Mouse (Mus musculus) right cerebral cortex, postnatal 10 days (tissue): ENCODE results near the gene Pnpla1.

ENCODE experiments used
- DNase-seq, 2 experiments: peaks; one replicate each; pipeline ENCODE4 v3.0.0; 2021; ENCODE audit warnings: low spot score in 2 of 2

The Pnpla1 gene

DNA sequence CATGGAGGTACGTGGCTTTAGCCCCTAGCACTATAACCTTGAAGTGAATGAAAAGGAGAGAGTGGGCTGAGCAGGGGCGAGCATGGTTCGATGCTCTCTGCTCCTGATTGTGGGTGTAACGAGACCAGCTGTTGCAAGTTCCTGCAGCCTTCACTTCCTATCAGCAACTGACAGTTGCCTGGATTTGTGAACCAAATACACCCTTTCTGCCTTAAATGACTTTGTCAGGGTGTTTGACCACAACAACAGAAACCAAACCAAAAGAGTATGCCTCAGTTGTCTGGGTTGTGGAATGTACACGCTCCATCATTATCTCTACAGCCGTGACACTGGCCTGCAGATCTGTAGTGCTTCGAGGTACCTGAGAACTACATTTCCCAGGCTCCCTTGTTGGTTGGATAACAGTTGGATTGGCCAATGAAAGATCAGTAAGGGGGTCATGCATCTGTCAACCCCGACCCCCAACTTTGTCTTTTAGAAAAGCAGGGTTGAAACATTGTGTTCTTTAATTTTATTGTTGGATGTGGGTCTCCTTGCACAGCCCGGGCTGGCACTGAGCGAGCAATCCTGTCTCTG is 25.8 kb downstream of the Pnpla1 start:
- DNase-seq, result no peak

DNA sequence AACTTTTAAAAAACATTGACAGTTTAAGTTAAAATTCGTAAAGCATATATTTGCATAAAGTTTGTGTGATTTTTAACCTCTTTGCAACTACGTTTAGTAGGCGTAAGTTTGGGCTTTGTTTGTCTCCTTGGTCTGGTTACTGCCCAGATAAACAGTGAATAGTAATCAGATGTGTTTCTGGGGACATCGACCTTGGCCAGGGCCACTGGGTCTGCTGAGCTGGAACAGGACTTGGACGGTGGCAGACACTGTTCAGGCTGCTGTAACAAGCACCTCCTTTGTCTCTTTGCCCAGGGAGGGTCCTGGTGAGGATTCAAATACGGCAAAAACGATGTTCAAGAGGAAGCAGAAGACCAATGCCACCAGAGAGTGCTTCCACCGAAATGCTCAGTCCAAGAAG is 27.0 kb downstream of the Pnpla1 start:
- no peak for DNase-seq

DNA sequence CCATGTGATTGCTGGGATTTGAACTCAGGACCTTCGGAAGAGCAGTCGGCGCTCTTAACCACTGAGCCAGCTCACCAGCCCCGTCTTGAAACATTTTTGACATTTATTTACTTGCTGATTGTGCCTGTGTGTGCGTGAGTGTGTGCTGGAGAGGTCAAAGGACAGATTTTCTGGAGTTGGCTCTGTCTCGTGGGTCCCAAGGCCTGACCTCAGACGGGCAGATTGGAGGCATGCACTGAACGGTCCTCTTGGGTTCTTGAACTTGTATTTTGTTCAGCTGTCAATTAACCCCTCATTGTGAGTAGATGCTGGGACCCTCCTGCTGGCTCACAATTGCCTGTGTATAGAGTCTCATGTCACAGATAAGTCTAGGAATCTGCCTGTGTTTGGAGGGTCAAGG is 28.1 kb downstream of the Pnpla1 start:
- DNase-seq, result no peak

DNA sequence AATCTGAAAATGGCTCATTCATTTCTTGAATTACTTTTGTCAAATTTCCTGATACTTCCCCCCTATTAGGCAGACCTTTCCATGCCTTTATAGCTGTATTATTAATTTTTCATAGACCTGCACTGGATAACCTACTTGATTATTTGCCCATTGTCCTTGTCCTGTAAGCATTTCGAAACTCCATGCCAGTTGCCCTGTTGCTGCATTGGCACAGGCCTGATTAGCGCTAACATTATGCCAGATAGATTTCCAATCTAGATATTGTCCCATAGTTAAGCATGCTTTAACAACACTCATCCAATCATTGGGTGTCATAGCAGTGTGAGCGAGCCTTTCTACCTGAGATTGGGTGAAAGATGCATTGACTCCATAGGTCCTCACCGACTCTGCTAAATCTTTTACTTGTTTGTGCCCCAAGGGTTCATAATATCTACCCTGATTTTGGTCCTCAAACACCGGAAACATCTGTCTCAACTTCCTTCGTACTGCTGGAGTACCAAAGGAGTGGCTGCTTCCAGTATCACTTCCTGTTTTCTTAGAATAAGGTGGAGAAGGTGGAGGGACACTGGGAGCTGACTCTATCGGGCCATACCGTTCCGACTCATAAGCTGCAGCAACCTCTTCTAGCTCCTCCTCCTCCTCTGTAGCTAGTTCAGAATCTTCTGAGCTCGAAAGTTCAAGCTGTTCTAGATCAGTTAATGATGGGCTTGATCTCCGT is 36.0 kb downstream of the Pnpla1 start:
- no peak for DNase-seq

DNA sequence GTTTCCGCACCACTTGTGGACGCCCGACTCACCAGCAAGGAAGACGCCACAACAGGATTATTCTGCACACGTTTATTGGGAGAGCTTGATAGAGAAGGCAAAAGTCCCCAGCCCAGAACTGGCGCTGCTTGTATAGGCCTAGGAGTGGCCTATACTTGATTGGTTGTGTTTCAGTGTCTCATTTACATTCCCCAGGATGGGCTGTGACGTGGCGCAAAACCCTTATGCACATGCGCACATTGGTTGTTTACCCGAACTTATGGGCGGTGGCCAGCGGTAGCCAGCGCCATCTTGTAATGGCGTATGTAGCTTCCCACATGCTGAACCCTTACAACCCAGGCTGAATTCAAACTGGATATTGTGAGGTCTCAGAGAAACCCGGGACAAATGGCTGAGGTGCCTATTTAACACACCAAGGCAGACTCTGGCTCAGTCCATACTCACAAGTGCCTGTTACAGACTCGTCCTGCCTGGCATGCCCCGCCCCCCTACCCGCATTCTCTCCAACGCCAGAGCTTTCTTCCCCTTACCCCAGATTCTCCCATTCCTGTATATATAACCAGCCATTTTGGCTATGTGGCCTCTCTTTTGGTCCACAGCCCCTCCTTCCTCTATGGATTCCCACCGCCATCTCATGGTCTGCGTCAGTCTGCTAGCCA is 37.1 kb downstream of the Pnpla1 start:
- no peak for DNase-seq

DNA sequence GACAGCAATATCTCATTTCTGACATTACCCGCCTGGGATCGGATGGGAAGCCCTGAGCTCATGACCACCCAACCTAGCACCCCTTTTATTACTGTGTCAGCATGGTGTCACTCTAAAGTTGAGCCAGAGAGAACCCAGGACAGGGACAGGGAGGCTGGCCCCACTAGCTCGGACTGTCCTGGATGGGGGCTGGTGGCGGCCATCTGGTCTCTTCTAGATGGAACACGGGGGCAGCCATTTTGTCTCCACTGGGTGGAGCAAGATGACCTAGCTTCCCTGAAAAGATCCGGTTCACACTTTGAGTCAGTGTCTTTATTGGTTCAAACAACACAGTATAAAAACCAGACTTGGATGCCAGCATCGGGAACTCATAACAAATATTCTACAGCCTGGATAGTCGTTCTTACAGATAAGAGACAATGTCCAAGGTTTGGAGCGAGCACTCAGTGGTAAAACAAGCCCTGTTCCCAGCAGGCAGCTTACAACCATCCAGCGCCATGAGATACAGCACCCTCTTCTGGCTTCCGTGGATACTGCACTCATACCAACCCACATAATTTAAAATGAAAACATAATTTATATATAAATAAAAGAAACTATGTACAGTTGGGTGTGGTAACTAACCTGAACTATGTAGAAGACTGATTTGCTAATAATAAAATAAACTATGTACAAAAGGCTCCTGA is 38.0 kb downstream of the Pnpla1 start:
- DNase-seq, result no peak

DNA sequence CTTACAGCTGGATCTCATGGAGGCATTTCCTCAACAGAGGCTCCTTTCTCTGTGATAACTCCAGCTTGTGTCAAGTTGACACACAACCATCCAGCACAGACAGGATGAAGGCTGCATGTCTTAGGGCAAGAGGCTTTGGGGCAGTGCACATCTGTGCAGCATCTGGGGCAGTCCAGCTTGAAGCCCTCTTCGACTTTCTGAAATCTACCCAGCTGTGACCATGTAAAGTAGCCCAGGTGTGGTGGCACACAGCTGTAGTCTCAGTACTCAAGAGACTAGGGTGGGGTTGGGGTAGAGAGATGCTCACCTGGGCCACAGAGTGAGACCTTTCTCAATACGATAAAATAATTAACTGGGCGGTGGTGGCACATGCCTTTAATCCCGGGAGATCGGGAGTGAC is 39.6 kb downstream of the Pnpla1 start:
- no peak for DNase-seq

DNA sequence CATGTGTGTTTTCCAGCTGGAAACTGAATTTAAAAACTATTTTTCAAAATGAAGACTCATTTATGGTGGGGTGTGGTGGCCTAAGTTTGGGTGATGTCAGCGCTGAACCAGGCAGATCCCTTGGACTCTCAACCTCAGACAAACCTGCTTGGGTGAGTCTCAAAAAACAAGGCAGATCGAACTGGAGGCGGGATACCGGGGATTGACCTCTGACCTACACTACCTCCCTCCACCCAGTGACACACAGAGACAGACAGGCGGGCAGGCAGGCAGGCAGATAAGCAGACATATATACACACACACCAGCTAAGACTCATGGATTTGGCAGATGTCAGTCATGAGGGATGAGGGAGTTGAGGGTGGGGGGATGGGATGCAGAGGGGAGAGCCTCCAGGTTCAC is 40.0 kb downstream of the Pnpla1 start:
- no peak for DNase-seq

DNA sequence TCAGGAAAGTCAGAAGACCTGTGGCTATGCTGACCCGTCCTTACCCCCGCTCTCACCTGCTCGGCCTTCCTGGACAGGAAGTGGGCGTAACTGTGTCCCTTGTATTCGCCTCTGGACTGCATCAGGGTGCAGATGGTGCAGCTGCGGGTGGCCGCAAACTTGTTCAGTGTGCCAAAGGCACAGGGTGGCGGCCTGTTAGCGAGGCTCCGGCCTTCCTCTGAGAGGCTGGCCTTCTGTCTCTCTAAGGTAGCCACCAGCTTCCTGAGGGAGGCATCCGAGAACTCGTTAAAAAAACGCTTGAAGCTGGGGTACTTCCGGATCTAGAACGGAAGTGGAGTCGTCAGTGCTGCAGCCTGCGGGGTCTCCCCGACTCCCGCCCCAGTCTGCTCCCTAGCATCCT is 41.2 kb downstream of the Pnpla1 start:
- DNase-seq, result no peak

DNA sequence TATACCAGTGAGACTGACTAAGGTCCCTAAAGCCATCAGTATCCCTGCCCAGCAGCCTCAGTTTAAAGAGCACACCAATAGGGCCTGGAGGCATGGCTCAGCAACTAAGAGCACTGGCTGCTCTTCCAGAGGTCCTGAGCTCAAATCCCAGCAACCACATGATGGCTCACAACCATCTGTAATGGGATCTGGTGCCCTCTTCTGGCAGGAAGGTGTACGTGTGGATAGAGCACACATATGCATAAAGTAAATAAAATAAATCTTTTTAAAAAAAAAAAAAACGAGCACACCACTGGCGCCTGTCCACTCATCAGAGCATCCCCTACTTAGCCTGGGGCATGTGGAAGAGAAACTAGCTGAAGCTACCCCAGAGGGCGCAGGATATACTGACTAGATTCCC is 43.3 kb downstream of the Pnpla1 start:
- no peak for DNase-seq

DNA sequence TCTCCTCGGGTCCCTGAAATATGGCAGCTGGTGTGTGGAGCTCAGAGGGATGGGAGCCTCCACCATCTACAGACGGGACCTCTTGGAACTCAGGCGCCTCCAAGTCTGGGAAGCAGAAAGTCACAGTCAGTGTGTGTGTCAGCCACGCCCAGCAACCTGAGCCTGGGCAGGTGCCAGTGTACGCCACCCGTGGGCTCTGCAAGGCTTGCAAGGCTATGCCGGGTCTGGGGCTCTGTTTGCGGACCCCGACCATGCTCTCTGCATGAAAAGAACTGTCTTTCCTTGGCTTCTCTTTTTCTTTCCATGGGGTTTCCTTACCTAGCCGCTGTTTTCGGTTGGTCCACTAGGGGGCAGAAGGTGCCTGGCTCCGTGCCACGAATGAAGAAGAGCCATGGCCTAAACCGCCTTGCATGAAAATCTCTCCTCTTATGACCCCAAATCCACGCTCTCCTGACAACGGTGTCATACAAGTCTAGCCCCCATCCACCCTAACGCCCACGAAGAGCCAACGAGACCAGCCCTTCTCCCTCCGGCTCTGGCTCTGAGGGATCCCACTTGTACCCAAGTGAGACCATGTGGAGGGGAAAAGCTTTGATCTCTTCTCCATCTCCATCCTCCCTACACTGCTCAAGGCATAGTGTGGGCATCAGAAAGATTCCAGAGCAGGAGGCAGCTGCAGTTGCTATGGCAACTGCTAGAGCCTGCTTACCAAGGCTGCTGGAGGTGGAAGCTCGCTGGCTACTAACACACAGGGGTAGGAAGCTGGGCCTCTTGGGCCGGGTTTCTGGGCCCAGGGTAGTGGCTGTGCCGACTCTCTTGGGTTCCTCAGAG is 46.5 kb downstream of the Pnpla1 start:
- peak; percentile 70 to 88 for DNase-seq

DNA sequence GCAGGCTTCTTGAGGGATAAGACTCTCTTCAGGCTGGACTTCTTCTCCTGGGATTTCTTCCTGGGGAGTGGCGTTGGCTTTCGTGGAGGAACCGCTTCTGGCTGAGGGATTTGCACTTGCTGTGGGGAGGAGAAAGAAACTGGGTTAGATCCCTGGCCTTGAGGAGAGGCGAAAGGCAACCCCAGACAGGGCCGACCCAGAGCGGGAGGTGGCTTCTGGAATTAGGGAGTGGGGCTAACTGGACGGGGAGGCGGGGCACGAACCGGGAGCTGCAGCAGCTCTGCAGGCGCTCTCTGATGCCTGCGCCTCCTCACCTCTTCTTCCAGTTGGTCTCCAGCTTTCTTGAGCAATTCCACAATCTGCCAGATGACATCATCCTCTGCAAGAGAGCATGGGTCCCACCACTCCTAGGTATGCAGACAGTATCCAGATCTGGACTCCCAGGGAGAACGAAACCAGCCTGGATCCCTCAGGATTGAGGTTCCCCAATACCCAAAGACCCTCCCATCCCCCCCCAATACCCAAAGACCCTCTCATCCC is 47.2 kb downstream of the Pnpla1 start:
- DNase-seq, result no peak

DNA sequence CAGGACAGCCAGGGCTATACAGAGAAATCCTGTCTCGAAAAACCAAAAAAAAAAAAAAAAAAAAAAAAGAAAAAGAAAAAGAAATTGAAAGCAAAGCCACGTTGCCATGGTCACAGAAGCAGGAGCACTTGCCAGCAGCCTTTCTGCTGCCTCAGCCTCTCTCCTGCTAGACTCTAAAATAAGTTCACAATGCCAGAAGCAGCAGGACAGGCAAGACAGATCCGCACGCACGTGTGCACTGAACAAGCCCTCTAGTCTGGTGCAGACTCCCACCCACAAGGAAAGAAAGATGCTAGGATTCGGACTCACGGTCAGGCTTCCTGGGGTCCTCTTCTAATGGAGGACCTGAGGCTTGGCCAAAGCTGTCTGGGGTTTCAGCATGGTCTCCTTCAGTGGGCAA is 49.7 kb downstream of the Pnpla1 start:
- DNase-seq, result peak; percentile 85 to 93

DNA sequence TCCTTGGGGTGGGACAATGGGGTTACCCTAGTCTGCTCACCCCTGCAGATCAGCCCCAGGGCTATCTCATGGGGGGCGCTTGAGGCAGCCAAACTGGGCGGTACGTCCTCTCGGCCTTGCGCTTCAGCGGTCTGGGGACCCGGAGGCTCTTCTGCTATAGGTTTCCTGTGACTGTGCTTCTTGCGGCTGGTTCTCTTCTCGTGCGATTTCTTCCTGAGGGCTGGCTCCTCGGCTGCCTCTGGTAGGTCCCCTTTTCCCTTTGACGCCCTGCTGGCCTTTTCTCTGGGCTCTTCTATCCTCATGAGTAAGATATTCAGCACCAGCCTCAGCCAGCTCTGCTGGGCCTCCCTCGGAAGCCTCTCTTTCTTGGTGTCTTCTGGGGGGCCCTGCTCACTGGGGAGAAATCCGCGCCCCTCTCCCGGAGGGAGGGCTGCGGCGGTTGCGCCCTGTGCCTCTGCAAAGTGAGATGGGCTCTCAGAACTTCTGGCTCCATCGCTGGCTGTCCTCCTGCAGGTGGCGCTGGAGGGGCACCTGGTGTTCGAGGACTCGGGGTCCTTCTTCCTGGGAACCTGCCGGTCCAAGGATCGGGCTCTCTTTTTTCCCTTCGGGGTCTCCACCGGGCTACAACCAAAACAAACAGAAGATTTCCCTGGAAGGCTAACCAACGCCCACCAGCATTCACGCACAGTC is 51.2 kb downstream of the Pnpla1 start:
- peak; percentile 63 to 76 for DNase-seq

DNA sequence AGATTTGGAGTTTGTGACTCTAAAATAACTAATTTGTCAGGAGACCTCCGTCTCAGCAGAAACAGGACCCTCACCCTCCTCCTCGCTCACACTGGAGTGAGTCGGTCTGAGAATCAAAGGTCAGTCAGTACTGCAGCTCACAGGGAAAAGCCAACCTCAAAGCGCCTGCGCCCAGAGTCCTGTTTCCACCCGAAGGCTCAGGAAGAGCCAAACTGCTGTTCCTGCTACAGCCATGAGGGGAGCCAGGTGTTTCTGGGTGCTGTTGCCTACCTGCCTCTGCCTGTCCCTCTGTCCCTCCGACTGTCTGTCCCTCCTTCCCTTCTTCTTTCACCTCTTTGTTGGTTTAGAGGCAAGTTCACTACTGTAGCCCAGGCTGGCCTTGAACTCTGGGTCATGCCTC is 51.9 kb downstream of the Pnpla1 start:
- DNase-seq, result no peak

DNA sequence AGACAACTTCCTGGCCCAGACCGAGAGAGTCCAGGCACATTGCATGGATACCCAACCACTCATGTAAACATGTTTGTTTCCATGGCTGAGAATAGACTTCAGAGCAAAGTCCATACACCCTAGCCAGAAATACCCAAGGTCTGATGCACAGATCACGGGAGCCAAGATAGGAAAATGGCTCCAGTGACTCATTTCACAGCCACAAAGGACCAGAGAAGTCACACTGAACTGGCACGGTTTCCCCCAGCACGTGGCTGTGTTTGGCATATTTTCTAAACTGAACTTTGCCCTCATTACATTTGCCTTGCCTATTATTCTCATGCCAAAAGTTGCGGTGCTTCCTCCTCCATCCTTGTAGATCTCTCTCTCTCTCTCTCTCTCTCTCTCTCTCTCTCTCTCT is 55.0 kb downstream of the Pnpla1 start:
- DNase-seq, result no peak

DNA sequence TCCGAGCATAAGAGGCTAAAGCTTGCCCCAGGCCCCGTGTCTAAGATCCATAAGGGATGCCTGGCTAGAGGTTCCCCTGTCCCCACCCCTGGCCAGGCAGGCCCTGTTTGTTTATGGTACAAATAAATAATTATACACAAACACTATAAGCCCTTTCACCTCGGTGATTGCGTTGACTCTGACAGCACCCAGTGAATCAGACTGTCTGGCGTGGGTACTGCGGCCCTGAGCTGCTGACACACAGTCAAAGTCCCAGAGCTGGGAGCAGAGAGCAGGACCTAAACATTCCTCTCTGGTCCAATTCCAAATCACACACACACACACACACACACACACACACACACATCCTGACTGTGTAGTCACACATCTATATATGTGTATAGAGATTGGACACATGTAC is 55.7 kb downstream of the Pnpla1 start:
- DNase-seq, result no peak

DNA sequence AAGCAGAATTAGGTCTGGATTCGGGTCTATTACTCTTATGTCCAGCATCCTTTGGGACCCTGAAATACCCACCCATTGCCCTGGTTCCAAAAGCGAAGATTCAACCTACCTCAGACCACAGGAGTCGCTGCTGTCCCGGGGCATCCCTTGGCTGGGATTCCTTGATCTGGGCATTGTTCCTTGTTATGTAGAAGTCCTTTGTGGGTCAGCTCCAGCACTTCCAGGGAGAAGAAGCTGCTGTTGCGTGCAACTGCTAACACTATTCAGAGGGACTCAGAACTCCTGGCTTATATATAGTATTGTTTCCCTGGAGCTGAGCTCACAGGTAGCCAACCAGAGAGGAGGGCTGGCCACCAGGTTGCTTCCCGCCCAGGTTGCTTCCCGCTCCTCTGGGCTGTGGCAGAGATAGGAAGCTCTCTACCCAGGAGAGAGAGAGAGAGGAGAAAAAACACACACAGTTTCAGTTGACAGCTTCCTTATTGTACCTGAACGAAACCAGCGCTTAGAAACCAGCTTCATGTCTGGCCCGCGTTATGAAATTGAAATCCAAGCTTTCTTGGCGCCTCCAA is 56.9 kb downstream of the Pnpla1 start, which contains the start of gene 4930539E08Rik:
TSS of gene 4930539E08Rik (minus strand) at position 265 of the 569 bp plus-strand sequence.
- DNase-seq, result no peak

DNA sequence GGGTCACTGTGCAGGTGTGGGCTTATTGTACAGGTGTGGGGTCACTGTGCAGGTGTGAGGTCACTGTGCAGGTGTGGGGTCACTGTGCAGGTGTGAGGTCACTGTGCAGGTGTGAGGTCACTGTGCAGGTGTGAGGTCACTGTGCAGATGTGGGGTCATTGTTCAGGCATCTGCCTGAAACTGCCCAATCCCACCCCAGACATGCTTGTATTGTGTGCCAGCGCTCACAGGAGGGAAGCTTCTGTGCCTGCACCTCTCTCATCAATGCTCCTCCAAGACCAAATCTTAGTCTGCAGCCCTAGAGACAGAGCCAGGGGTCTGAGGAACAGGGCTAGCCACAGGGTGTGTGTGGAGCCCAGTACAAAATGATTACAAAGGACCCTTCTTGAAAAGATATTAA is 58.3 kb downstream of the Pnpla1 start:
- DNase-seq, result no peak

DNA sequence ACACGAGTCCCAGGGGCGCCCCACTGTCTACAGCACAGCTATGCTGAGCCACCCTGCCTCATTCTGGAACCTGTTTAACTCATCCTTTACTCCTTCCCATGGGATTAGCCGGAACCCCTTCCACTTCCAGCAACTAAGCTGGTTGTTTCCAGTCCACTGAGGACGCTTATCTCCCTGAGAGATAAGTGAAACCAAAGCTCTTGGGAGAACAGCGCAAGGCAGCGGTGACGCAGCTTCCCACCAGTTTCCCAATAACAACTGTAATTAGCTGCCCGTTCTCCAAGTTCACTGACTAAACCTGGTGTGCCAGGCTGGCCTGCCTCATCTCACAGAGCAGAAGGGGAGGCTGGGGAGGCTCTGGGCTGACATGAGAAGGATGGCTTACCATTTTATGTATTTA is 62.9 kb downstream of the Pnpla1 start:
- no peak for DNase-seq

DNA sequence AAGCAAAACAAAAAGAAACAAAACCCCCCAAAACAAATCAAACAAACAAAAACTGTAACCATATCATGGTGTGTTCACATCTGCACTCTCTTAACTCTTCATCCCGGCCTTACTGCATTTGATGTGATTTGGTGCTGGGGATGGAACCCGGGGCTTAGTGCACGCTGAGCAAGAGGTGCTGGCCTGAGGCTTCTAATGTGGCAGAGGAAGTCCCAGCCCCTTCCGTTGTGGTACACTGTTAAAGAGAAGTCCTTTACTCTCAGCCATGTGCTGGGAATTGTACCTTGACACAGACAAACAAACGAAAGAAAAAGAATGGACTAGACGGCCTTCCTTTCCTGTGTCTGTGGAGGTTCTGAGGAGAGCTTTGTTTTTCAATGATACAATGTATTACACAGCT is 63.9 kb downstream of the Pnpla1 start:
- DNase-seq, result no peak
